Mouse (Mus musculus) hindbrain, embryonic 16.5 days (tissue): Measurements from ENCODE around the gene Zfp142. TPM values are rescaled to one million over a fixed set of nuclear protein-coding genes. Genes with fewer than 3 reads are reported as not detected.

ENCODE experiments used
- ATAC-seq: fragments of 200-750 bp; cut with Nextera tagmentation; 2 replicates; pipeline ENCODE4 v1.8.0; 2017; ENCODE audit warnings: moderate TSS enrichment, moderate library complexity
- H3K27ac ChIP-seq: fragments of 300-500 bp; sonication (generic); 2 replicates; pipeline ENCODE4 v1.5.1; 2014; ENCODE audit warnings: low read depth, mild to moderate bottlenecking, control low read depth, low read length, moderate library complexity
- H3K27me3 ChIP-seq: fragments of 300-500 bp; sonication (generic); replicated peaks from 2 replicates; pipeline ENCODE4 v1.6.1; 2014; ENCODE audit warnings: low read length; ENCODE audit not compliant: control insufficient read depth, insufficient read depth
- H3K36me3 ChIP-seq: fragments of 300-500 bp; sonication (generic); 2 replicates; pipeline ENCODE4 v1.6.1; 2014; ENCODE audit warnings: mild to moderate bottlenecking, low read length, moderate library complexity, mixed read lengths; ENCODE audit not compliant: control insufficient read depth, insufficient read depth
- H3K4me1 ChIP-seq: fragments of 300-500 bp; sonication (generic); 2 replicates; pipeline ENCODE4 v1.6.1; 2014; ENCODE audit warnings: low read depth, low read length; ENCODE audit not compliant: control insufficient read depth, insufficient read depth
- H3K4me2 ChIP-seq: fragments of 300-500 bp; sonication (generic); 2 replicates; pipeline ENCODE4 v1.6.1; 2014; ENCODE audit warnings: mild to moderate bottlenecking, low read length, control low read depth, moderate library complexity
- H3K4me3 ChIP-seq: fragments of 300-500 bp; sonication (generic); 2 replicates; pipeline ENCODE4 v1.5.1; 2014; ENCODE audit warnings: mild to moderate bottlenecking, low read length, control low read depth, moderate library complexity
- H3K9ac ChIP-seq: fragments of 300-500 bp; sonication (generic); 2 replicates; pipeline ENCODE4 v1.6.1; 2014; ENCODE audit warnings: low read depth, mild to moderate bottlenecking, control low read depth, low read length, moderate library complexity
- H3K9me3 ChIP-seq: fragments of 300-500 bp; sonication (generic); 2 replicates; pipeline ENCODE4 v1.6.1; 2014; ENCODE audit warnings: mild to moderate bottlenecking, low read length, moderate library complexity; ENCODE audit not compliant: control insufficient read depth
- WGBS: fragments of 180-500 bp; shearing (Covaris S2); extraction: QIAGEN DNeasy Blood & Tissue Kit; methylation state at CpG from one replicate; pipeline ENCODE4 v1.1.7; 2014; 5-methylcytosine and 5-hydroxymethylcytosine counted together
- polyA plus RNA-seq: library from polyadenylated mRNA; unstranded; fragments of >200 nt; fragmentation: Nextera tagmentation; extraction: Ambion mirVana; gene quantifications from 2 replicates; pipeline ENCODE4 v1.2.1, GENCODE M21; 2015

Zfp142 gene
- 6.8 and 8.5 TPM in 2 replicates for polyA plus RNA-seq

- Histone ChIP-seq H3K4me1 (peaks cover 25% of the 10 kb centered on the region), H3K4me3 (peak within 1 kb of the TSS; percentile 92), H3K27me3 (no peaks in the 10 kb centered on the region), H3K27ac (peak within 1 kb of the TSS; percentile 89), H3K36me3 (peaks cover 20% of the 10 kb centered on the region), H3K4me2 (peak within 1 kb of the TSS; percentile 88), H3K9me3 (no peaks in the 10 kb centered on the region), H3K9ac (peak within 1 kb of the TSS; percentile 83)
- ATAC-seq, result peak; percentile 99
- WGBS, result under 1% methylated on average over 48 of the region's 48 CpGs
Measured at GRCm38 (mm10) chr1:74587773-74588445, at the start of gene Zfp142, which contains the start of gene Bcs1l. TSS of gene Zfp142 (minus strand) at chr1:74588246. TSS of gene Bcs1l (plus strand) at chr1:74588289.

DNA sequence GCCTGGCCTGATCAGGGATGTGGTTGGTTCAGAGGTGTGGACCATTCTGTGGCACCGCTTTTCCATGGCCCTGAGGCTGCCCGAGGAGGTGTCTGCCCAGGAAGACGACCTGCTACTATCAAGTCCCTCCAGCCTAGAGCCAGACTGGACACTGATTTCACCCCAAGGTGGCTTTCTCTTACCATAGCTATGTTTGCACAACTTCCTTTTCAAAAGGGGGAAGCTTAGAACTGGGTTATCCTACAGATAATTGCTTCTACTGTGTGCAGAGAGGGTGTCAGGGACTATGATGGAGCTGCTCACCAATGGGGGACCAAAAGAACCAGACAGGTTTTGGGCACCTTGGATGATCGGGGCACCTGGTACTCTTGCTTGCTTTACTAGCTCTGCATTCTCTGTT, 44.7 kb upstream of the Zfp142 start:
- H3K9me3 ChIP-seq, result no peaks in the 10 kb centered on the region
- 81% methylated on average over 4 of the region's 4 CpGs for WGBS

GRCm38 (mm10) chr1:74628001-74628400, 40.0 kb upstream of the Zfp142 start:
- WGBS, result 41% methylated on average over 7 of the region's 7 CpGs
- Histone ChIP-seq H3K27me3 (no peaks in the 10 kb centered on the region), H3K9me3 (no peaks in the 10 kb centered on the region), H3K4me2 (no peak overlapping the region), H3K36me3 (peaks cover 11% of the 10 kb centered on the region), H3K4me1 (no peaks in the 10 kb centered on the region), H3K4me3 (no peak overlapping the region), H3K27ac (no peak overlapping the region), H3K9ac (no peak overlapping the region)
- ATAC-seq, result no peak

More for the DNA sequence above, 44.7 kb upstream of the Zfp142 start:
- Histone ChIP-seq H3K36me3 (peaks cover 4% of the 10 kb centered on the region; the same call in 1 of the 2 replicates), H3K27me3 (no peaks in the 10 kb centered on the region), H3K27ac (no peak overlapping the region), H3K4me1 (no peaks in the 10 kb centered on the region), H3K4me2 (no peak overlapping the region), H3K9ac (no peak overlapping the region), H3K4me3 (no peak overlapping the region)
- no peak for ATAC-seq

GRCm38 (mm10) chr1:74626076-74626475, 38.0 kb upstream of the Zfp142 start:
- no peak overlapping the region for H3K4me3 ChIP-seq
- H3K4me1 ChIP-seq, result no peaks in the 10 kb centered on the region
- ATAC-seq, result no peak
- H3K27ac ChIP-seq, result no peak overlapping the region
- no peak overlapping the region for H3K9ac ChIP-seq
- WGBS, result 87% methylated on average over 4 of the region's 4 CpGs
- peaks cover 12% of the 10 kb centered on the region for H3K36me3 ChIP-seq
- H3K4me2 ChIP-seq, result no peak overlapping the region
- no peaks in the 10 kb centered on the region for H3K9me3 ChIP-seq
- H3K27me3 ChIP-seq, result no peaks in the 10 kb centered on the region

DNA sequence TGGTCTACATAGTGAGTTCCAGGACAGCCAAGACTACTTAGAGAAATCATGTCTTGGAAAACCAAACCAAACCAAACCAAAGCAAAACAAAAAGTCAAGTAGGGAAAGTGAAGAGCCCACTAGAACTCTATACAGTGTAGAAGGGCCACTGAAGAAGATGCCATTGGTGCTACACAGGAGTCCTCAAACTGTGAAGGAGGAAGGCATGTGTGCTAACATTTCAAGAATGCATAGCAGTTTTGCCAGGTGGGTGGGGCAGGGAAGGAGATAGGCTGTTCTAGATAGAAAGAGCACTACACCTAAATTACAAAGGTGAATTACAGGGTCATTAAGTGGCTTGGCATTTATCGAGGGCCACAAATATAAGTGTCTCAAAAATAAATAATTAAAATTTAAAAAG, 36.1 kb upstream of the Zfp142 start:
- no peak overlapping the region for H3K4me3 ChIP-seq
- no peaks in the 10 kb centered on the region for H3K9me3 ChIP-seq
- H3K27me3 ChIP-seq, result no peaks in the 10 kb centered on the region
- no peak overlapping the region for H3K27ac ChIP-seq
- no peak overlapping the region for H3K4me2 ChIP-seq
- ATAC-seq, result no peak
- WGBS, result 96% methylated on average over 1 of the region's 1 CpGs
- H3K36me3 ChIP-seq, result peaks cover 12% of the 10 kb centered on the region
- no peak overlapping the region for H3K9ac ChIP-seq
- H3K4me1 ChIP-seq, result no peaks in the 10 kb centered on the region

DNA sequence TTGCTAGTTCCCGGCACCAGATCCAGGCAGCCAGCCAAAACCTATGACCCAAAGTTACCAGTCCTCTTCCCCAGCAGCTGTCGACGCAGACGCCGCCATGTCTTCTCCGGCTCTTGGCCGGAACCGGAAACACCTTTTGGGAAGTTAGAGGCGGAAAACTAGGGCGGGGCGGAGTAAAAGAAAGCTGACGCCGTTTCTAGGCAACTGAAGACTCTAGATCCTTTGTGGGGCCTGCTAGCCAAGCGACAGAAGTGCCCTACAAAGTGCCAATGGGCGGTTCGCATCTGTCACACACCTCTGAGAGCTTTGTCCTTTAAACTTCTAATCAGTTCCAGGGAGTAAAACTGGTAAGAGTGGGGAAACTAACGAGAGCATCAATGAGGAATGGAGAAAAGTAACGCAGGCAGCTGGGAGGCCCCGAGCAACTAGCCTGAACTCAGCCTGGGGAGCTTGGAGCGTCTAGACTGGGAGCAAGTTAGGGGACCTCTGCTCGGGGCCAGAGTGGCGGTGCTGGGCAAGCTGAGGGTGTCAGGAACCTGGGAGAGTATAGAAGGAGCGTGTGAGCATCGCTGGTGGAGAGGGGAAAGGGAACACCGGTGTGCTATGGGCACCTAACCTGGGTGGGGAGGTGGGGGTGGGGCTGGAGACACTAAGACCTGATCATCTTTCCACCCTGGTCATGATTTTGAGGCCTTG, 13.4 kb upstream of the Zfp142 start, which contains the start of the genes Rnf25 and Stk36:
Gene Rnf25 (minus strand): TSS at position 131 of the 696 bp plus-strand sequence.
Gene Stk36 (plus strand): TSS at position 179 of the 696 bp plus-strand sequence.
- 7% methylated on average over 25 of the region's 25 CpGs for WGBS

DNA sequence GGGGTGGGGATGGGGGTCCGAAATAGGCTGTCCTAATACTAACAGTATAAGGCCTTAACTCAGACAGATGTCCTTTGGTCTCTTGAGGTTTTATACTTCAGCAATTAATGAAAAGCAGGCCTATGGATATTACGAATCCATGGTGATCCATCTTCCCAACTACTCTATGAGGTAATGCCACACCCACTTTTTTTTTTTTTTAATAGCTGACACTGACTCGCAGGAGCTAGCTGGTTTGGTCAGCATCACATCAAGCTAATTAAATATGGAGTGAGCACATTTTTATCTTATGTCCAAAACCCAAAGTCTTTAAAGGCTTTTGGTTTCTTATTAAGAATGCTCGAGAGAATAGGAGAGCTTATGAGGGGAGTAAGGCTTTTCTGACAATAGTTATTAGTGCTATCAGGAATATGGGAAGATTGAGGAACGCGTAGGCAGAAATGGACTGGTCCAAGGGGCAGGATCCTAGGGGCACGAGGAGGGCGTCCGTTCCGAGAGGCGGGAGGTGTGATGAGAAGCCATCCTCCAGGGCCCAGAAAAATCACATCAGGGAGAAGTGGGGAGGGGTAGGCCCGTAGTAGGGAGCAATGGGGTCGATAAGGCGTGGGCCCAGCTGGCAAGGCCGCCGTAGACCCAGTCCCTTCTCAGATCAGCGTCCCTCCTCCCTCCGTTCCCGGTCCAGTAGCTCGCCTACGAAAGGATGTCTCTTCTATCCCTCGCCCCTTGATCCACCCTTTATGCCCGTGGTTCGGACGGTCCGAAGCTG, 12.6 kb upstream of the Zfp142 start:
- H3K4me1 ChIP-seq, result peaks cover 11% of the 10 kb centered on the region
- ATAC-seq, result peak; percentile 80
- H3K4me2 ChIP-seq, result peak overlapping the region; percentile 66
- no peaks in the 10 kb centered on the region for H3K9me3 ChIP-seq
- WGBS, result 10% methylated on average over 23 of the region's 26 CpGs
- H3K4me3 ChIP-seq, result peak overlapping the region; percentile 87
- peak overlapping the region; percentile 85 for H3K9ac ChIP-seq
- H3K27me3 ChIP-seq, result no peaks in the 10 kb centered on the region
- H3K36me3 ChIP-seq, result peaks cover 11% of the 10 kb centered on the region
- peak overlapping the region; percentile 77 for H3K27ac ChIP-seq

More for the DNA sequence above, 13.4 kb upstream of the Zfp142 start, which contains the start of the genes Rnf25 and Stk36:
- H3K9ac ChIP-seq, result peak within 1 kb of the TSS; percentile 85
- peak within 1 kb of the TSS; percentile 77 for H3K27ac ChIP-seq
- H3K27me3 ChIP-seq, result no peaks in the 10 kb centered on the region
- no peaks in the 10 kb centered on the region for H3K9me3 ChIP-seq
- peak within 1 kb of the TSS; percentile 66 for H3K4me2 ChIP-seq
- peak within 1 kb of the TSS; percentile 87 for H3K4me3 ChIP-seq
- H3K36me3 ChIP-seq, result peaks cover 9% of the 10 kb centered on the region
- peak; percentile 94 for ATAC-seq
- H3K4me1 ChIP-seq, result peaks cover 11% of the 10 kb centered on the region

DNA sequence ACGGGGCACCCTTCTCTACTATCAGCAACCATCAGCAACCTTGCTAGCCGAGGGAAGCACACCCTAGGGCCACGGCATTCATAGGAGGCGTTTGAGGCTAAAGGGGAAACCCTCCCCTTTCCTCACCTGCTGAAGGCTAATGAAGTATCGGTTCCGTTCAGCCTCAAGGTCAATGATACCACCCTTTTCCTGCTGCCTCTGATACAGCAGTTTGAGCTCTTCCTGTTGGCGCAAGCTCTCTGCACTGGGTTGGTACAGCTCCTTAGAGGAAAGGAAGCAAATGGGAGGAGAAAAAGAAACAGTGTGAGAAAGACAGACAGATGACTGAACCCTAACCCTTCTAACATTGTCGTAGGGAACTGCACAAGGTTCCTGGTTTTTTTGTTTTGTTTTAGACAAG, 6.4 kb upstream of the Zfp142 start:
- no peak overlapping the region for H3K4me3 ChIP-seq
- 93% methylated on average over 8 of the region's 8 CpGs for WGBS
- H3K4me2 ChIP-seq, result no peak overlapping the region
- no peak overlapping the region for H3K27ac ChIP-seq
- H3K9ac ChIP-seq, result no peak overlapping the region
- no peaks in the 10 kb centered on the region; the same call in none of the 2 replicates for H3K4me1 ChIP-seq
- peaks cover 45% of the 10 kb centered on the region for H3K36me3 ChIP-seq
- ATAC-seq, result no peak
- H3K27me3 ChIP-seq, result no peaks in the 10 kb centered on the region
- no peaks in the 10 kb centered on the region for H3K9me3 ChIP-seq
